Mouse (Mus musculus) layer of hippocampus, adult 18-20 months (tissue): ENCODE data around the gene Dld. TPM values are rescaled to one million over a fixed set of nuclear protein-coding genes. Genes with fewer than 3 reads are reported as not detected.

Experiments used
- DNase-seq, 2 experiments: peaks; one replicate each; pipeline ENCODE4 v3.0.0; 2022; ENCODE audit warnings: low spot score in 2 of 2
- total RNA-seq, 2 experiments: library from RNA; stranded (reverse); gene quantifications; 2 replicates each; pipeline ENCODE4 v1.2.3; 2021

The Dld gene
- total RNA-seq, 2 experiments from 2014 or later, result 101 to 105 TPM

DNA sequence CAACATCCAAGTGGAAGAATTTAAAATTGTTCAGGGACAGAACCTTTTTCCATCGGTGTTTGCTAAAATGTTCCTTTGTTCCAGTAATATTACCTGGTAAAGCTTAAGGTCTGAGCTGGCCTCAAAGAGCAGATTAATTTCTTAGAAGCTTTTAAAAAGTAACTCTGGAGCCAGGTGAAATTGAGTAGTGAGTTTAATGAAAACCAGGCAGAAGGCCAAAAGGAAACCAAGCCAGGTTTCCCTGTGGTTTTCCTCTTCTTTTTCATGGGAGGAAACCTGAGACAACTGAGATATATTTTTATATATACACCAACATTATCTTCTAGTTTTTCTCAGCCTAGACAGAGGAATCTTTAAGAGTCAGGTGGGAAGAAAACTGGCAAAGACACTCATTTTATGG is 29.7 kb downstream of the Dld start:
- no peak for DNase-seq

DNA sequence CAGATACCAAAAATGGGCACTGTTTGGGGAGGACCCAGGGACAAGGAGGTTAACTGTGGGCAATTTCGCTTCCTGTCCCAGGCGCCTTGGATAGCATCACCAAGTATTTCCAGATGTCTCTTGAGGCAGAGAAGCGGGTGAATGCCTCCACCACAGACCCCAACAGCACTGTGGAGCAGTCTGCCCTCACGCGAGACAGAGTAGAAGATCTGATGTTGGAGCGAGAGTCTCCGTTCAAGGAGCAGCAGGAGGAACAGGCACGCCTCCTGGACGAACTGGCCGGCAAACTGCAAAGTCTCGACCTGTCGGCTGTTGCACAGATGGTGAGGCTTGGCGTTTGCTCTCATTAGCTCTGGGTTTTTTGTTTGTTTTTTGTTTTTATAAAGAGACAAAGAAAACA is 30.4 kb downstream of the Dld start:
- no peak for DNase-seq

DNA sequence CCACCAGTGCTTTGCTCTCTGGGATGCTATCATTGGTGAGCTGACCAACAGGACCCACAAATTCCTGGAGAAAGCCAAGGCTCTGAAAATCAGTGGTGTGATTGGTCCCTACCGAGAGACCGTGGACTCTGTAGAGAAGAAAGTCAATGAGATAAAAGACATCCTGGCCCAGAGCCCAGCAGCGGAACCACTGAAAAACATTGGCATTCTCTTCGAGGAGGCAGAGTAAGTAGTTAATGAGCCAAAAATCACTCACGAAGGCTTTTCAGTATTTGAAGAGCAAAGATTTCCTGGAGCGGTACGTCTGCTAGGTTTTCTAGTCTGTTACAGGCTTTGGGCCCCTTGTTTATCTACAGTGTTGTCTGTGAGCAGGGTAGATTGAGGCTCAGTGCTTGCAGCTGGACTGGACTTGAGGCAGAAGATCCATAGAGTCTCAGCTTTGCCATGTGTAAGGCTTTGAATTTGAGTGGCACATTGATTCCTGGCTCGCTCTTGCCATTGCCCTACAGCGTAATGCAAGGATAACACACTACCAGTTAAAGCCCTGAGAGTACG is 32.8 kb downstream of the Dld start:
- DNase-seq, result peak in 1 of 2 experiments; percentile 35

DNA sequence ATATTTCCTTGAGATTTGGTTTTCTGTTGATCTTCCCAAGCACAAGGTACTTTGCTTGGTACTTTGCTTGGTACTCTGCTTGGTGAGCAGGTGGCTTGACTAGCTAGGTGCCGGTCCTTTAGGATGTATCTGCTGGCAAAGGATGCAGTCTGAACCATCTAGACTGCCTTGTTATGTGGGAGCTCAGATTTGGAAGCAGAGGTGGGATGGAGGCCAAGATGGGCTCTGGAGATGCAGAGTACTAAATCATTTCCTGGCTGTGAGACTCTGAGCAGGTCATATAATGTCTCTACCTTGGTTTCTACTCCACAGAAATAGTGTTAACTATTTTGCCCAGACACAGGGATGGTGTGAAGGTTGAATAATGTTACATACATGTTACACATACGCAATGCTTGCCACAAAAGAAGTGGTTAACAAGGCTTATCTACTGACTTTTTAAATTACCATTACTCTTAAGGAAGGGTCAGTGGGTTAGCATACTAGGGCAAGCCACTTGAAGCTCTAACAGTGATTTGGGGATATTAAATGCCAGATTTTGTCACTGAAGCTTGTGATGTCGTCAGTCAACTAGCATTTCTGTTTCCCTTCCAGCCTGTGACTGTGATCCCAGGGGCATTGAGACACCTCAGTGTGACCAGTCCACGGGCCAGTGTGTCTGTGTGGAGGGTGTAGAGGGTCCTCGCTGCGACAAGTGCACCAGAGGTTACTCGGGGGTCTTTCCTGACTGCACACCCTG is 33.4 kb downstream of the Dld start:
- no peak for DNase-seq

DNA sequence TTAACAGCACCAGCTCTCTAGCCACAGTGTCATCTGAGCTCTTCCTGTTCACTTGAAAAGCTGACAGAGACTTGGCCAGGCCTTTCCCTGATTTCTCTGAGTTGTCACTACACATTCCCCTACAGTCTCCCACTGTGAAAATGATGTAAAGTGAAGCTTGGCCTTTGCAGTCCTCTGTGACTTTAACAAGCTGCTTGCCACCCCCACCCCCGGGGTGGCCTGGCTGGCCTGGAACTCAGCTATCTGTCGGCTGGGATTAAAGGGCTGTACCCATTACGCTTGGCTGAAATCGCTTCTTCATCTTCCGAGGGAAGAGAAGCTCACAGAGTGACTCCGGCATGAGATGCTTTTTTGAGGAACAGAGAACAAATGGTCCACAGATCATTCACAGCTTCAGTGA is 35.3 kb downstream of the Dld start:
- no peak for DNase-seq

DNA sequence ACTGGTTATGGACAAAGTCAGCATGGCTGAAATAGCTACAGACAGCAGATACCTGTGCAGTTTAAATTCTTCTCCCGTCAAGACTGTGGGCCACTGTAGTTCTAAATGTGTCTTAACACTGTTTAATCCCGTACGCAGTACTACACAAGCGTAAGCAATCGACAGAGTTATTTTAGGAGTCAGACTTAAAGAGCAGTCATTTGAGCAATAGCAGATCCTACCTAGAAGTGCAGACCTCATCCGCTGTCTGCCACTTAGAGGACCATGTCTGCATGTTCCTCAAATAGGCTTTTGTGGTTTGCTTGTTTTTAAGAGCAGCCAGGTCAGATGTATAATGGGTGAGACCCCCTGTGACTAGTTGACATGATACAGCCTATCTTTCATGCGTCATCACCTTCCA is 36.9 kb downstream of the Dld start:
- no peak for DNase-seq

DNA sequence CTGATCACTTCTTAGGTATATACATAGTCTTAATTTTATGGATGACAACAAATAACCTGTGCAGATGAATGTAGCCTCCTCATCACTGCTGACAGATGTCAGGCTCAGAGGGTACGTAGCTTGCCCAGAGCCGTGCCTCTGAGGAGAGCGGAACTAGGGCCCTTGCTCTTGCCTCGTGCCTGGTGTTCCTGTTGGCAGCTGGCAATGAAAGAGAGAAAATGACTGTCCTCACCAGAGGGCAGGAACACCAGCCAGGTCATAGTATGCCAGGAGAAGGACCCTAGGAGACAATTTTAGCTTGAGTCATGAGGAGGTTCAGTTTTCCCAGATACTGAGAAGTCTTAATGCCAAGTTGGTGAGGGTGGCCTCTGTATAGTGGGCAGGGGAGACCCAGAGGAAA is 38.1 kb downstream of the Dld start:
- no peak for DNase-seq

DNA sequence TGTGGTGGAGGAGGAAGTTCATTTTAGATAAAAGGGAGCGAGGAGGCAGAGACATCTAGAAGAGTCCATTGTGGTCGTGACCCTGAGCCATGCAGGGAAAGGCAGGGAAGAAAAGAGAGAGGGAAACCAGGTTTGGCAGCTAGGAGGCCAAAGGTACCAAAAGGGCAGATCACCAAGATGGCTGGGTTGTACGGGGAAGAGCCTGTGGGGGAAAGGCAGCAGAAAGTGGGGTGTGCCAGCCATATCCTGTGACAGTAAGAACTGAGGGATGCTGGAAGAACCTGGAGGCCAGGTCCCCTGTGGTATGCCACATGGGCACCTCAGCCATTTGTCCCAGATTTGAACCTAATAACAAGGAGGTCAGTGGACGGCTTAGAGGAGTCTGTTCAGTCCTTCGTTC is 39.0 kb downstream of the Dld start:
- no peak for DNase-seq

DNA sequence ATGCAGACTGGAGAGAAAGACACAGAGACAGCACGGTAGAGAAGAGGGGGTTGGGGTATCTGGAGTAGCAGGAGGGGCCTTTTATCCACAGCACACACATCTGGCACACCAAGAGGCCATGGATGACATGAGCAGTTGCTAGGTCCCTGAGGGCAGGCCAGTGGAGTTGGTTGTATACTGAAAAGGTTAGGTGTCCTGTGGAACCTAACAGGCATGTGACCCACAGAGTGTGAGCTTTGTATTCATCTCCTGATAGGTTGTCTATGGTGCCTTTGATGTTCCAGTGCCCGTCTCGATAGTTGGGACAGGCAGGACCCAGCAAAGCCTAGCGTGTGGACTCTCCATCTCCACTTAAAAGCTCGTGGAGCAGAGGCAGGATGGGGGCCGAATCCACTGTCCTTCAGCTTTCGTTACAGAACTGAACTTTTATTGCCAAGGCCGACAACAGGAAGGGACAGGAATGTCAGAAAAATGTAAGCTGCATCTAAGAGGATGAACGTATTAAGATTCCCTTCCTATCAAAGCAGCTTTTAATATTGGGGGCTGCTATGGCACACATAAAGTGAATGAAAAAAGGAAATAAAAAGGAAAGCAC is 39.5 kb downstream of the Dld start:
- no peak for DNase-seq

DNA sequence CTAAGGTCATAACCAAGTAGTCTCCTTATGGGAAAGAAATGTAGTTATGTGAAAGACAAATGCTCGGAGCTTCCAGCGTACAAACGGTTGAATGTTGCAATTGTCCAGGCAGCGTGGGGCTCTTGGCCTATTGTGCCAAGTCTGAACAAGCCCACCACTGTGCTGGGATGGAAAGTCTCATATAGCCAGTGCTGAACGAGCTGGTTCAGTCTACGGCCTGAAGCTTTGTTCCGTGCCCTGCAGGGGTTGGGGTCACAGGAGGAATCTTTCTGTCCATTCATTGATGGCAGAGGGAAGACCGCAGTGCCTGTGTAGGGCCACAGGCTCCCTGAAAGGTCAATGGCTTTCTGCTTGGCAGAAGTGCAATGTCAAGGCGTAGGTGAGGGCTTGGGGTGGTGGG is 40.6 kb downstream of the Dld start:
- DNase-seq, result no peak

DNA sequence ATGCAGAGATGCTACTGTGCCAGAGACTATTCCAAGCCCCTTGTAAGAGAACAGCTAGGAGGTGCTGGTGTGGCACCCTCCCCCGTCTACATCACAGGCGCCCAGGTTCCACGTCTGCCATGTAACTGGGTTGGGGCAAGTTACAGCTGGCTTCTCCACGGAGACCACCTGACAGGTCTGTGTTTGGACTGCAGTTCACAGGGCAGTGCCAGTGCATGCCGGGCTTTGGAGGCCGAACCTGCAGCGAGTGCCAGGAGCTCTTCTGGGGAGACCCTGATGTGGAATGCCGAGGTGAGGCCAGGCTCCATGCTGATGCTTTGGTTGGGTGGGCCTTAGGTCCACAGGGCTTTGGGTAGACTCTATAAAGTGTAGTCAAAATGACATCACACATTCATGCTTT is 43.5 kb downstream of the Dld start:
- no peak for DNase-seq

DNA sequence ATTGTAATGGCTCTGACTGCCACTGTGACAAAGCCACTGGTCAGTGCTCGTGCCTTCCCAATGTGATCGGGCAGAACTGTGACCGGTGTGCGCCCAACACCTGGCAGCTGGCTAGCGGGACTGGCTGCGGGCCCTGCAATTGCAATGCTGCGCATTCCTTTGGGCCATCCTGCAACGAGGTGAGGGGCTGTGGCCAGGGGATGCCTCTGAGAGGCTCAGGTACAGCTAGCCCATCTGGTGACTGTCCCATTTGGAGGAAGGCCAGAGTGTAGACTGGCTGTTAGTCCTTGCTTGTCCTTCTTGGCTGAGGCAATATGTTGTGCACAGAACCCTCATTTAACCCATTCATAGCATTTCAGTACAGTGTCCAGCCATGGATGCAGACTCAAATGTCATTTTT is 44.2 kb downstream of the Dld start:
- DNase-seq, result no peak

DNA sequence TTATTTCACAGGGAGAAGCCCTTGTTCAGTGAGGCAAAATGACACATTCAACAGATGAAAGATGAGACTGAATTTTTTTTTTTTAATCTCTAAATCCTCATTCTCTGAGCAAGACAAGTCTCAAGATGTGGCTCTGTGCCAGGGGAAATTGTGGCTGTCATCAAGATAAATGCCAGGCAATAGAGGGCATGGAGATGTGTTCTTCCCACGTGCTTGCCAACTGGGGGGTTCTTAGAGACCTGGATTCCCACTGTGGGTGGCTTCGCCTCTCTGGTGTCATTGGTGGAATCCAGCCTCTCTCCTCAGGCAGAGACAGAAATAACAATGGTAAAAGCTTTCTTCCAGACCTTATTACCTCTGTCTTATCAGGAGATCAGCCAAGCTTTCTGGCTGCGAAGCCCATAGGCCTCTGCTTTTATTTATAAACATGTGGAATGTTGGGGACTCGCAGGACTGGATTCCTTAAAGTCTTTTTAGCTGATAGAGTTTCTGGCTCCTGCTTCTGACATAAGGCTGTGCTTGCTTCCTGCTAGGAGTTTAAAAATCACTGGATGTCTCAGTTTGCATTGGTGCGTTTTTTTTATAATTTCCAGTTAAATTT is 45.1 kb downstream of the Dld start:
- DNase-seq, result peak in 1 of 2 experiments; percentile 34

DNA sequence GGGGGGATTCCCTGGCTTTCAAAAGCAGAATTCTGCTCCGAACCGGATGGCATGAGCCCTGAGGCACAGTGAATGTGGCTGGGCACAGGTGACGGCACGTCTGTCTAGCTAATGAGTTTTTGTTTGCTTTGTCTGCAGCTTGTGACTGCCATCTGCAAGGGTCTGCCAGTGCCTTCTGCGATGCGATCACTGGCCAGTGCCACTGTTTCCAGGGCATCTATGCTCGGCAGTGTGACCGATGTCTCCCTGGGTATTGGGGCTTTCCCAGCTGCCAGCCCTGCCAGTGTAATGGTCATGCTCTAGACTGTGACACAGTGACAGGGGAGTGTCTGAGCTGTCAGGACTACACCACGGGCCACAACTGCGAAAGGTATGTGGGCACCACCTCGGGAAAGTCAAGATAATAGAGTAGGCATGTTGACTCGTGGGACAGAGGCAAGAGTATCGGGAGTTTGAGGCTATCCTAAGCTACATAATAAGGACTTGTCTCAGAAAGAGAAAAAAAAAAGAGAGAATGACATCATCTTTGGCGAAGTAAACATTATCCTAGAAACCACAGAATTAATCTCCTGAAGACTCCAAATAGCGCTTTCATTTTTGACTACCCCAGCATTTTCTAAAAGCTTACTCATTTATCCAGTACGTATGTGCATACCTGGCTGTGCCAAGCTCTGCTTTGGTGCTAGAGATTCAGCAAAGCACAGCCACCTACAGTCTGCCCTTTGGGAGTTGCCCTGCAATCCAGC is 48.3 kb downstream of the Dld start:
- no peak for DNase-seq

DNA sequence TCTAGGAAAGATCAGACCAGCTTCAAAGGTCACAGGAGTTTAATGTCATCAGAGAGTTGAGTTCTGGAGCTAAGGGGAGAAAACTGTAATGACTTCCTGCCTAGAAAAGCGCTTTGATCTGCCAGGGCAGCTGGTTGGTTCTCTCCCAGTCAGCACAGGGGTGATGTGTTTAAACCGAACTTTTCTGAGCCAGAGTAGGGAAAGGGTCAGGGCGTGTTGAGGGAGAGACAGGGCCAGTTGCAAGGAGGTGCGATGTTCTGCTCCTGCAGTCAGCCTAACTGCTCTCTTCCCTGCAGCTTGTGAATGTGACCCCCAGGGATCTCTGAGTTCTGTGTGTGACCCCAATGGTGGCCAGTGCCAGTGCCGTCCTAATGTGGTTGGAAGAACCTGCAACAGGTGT is 49.0 kb downstream of the Dld start:
- no peak for DNase-seq

DNA sequence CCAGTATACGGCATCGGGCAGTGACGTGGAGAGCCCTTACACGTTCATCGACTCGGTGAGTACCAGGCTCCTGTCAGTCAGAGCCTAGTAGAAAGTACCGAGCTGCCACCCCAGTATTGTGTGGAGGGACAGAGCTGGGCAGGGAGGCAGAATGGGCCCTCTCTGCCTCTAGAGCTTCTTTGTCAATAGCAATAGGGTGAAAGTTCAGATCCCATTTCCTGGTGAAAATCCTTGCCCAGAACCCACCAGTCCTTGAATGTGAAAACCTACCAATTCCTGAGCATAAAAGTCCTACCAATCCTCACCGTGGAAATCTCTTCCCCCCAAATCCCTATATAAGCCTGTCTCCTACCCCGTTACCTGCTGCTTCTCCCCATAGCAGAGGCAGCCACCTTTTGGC is 51.0 kb downstream of the Dld start:
- no peak for DNase-seq

DNA sequence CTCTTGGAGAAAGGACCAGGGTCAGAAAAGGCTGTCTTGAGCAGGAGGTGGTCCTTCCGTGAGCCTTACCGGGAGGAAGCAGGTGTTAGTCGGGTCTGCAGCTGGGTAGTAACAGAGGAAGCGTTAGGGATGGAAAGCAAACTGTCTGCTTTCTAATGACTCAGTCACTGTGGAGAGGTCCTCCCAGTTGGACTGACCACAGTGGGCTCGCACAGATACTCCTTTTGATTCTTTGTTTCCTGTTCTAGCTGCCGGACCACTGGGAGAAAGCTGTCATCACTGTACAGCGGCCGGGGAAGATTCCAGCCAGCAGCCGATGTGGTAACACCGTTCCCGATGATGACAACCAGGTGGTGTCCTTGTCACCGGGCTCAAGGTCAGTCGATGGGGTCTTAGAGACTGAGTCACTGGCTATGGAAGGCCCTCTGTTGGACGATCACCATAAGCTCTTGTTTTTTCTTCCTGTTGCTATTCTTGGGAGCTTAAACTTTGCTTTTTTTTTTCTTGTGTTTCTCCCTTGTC is 51.5 kb downstream of the Dld start:
- DNase-seq, result no peak

DNA sequence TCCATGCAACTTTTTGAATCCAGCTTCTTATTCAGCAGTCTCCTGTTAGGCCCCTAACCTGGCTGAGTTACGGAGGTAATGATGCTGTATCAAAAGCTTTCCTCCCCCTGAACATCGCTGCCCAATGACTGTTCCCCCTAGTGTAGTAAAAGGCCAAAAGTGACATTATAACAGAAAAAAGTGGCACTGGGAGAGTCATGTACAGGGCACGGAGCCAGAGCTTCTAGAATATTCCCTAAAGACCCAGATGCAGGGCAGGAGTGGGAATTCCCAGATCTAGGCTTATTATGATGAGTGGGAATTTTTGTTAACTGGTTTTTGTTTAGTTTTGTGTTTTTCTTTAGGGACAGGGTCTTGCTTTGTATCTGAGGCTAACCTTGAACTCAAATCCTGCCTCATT is 52.1 kb downstream of the Dld start:
- DNase-seq, result no peak

DNA sequence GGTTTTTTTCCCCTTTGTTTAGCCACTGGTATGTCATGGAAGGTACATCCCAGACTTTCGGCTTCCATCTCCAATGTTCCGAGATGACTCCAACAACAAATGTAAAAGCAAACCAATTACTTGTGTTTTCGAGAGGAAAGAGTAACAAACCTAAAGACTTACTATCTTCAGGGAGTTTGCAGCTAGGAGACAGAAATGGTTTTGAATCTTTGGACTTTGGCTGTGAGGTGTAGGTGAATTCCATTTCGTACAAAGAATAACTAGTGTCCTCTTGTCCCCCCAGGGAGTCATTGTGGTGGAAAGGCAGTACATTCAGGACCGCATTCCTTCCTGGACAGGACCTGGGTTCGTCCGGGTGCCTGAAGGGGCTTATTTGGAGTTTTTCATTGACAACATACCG is 52.7 kb downstream of the Dld start:
- no peak for DNase-seq

DNA sequence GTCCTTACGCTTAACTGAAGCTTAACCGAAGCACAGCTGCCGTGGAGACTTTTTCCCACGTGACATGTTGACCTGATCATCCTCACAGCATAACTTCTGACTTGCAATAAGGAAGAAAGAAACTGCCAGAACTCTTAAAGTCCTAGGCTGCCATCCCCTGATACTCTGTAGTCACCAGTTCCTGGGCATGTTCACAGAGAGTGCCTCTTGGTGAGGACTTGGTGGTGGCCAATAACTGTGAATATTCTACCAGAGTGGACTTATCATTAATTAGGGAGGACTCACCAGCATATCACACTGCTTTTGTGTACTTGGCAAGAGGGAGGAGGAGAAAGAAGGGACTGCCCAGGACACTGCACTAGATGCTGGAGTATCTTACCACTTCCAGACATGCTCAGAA is 53.1 kb downstream of the Dld start:
- DNase-seq, result no peak

DNA sequence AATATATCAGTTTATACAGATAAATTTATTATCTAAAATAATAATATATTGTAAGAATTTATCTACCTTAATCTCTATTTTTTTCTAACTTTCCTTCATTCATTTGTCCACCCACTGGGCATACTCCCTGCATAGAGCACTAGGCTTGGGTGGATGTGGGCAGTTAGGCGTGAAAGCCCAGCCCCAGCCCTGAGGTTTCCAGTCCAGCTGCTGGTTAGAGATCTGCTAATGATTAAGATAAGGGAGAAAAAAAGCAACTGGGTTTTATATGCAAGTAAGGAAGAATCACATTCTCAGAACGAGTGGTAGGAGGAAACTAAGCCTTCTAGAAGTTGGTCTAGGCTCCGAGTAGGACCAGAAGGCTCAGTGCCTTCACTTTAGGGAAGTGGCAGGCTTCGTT is 55.2 kb downstream of the Dld start:
- no peak for DNase-seq

DNA sequence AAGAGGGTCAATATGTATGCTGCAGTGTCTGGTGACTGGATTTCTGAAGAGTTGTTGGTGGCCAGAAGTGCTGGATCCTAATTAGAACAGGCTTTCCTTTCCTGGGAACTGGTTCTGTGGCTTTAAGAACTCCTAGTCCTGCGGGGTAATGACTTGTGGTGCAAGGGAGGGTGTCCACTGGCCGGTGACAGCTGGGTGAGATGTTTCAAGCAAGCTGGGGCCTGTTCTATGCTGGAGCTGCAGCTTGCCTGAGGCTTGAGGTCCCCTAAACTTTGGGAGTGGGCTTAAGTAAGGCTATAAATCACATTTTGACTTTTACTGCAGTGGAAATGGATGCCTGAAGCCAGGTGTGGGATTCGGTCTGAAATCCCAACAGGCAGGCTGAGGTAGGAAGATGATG is 55.7 kb downstream of the Dld start:
- DNase-seq, result no peak
